ENCODE assay signal across 8 mouse cellular contexts in the genomic region with DNA sequence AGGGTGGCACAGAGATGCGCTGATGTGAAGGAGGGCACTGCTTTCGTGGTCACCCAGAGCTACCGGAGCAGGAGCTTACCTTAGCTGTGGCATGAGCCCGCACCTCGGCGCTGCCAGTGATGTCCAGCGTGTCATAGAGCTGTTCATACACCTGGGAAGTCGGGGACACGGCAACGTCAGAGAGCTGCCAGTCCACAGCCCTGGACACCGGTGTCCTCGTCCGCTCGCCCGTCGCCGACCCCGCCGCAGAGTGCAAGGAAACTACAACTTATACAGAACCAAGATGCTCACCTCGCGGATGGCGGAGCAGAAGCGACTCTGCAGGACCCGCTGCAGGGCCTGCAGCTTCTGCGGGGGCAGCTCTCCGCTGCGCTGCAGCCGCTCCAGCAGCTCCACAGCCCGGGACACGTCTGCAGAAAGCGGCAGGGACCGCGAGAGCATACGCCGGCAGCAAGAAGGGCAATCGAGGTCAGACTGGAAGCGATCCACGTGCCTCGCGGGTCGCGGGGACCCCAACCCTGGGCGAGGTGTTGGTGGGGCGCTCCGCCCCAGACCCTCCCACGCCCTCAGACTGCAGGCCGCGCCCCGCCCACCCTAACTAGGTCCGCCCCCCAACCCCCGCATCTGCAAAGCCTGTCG. TPM values are rescaled to one million over a fixed set of nuclear protein-coding genes. Genes with fewer than 3 reads are reported as not detected.
DNase-seq lines count a peak whose midpoint lies in the region; ATAC-seq and TF ChIP-seq lines count a peak whose summit lies in the region.

No protein-coding gene starts in this region.

- peak overlapping the region; percentile 97 for H3K4me2 ChIP-seq in intestine, embryonic 16.5 days (ENCODE audit: low read depth, low read length)

- no peaks in the 10 kb centered on the region for H3K9me3 ChIP-seq in intestine, embryonic 16.5 days (ENCODE audit: control insufficient read depth, low read length)

- H3K9ac ChIP-seq in intestine, embryonic 16.5 days (ENCODE audit: low read depth, low read length) = peak overlapping the region; percentile 65

- H3K27me3 ChIP-seq in spleen, adult 2 months (ENCODE audit: control insufficient read depth, insufficient read depth, low read length) = peaks cover 12% of the 10 kb centered on the region
- H3K27me3 ChIP-seq in intestine, embryonic 16.5 days (replicated peaks; ENCODE audit: control insufficient read depth, insufficient read depth, low read length) = peaks cover 26% of the 10 kb centered on the region

- no peak for TF ChIP-seq CTCF in spleen, adult 2 months (IDR thresholded peaks at IDR 0.05; ENCODE audit: extremely low read depth, insufficient read depth, insufficient read length, insufficient replicate concordance)
- no peak for TF ChIP-seq CTCF in olfactory bulb, adult 2 months (IDR thresholded peaks at IDR 0.05; ENCODE audit: insufficient read depth, low read depth, low read length)

- ATAC-seq in intestine, embryonic 16.5 days = peak; percentile 12

- H3K4me1 ChIP-seq in spleen, adult 2 months (ENCODE audit: control insufficient read depth, insufficient read depth, insufficient read length) = peaks cover 13% of the 10 kb centered on the region
- peaks cover 27% of the 10 kb centered on the region for H3K4me1 ChIP-seq in intestine, embryonic 16.5 days (ENCODE audit: control insufficient read depth, insufficient read depth, low read length)
- peaks cover 30% of the 10 kb centered on the region for H3K4me1 ChIP-seq in olfactory bulb, adult 2 months (ENCODE audit: control insufficient read depth, insufficient read depth, low read length)

- 12% methylated on average over 44 of the region's 52 CpGs for WGBS in spleen, adult 2 months
- 6% methylated on average over 52 of the region's 52 CpGs for WGBS in intestine, embryonic 16.5 days
- 7% methylated on average over 52 of the region's 52 CpGs for WGBS in olfactory bulb, adult 2 months

- peak; percentile 92 for DNase-seq in heart, adult 11 months
- no peak for DNase-seq in heart, adult 9 months (ENCODE audit: low spot score in 2 of 2)
- DNase-seq in spleen, adult 2 months (ENCODE audit: low read depth in 1 of 2, low spot score in 2 of 2) = no peak
- no peak for DNase-seq in spleen, postnatal 36 days (ENCODE audit: low spot score in 2 of 2)
- no peak for DNase-seq in adrenal gland, postnatal 10 days
- DNase-seq in thymus, postnatal 36 days = no peak

- no peak for TF ChIP-seq POLR2A in spleen, adult 2 months (IDR thresholded peaks at IDR 0.05; ENCODE audit: low read depth, low read length)
- TF ChIP-seq POLR2A in olfactory bulb, adult 2 months (IDR thresholded peaks at IDR 0.05; ENCODE audit: insufficient read depth, low read depth, low read length) = no peak; the same call in 1 of the 2 replicates

- H3K36me3 ChIP-seq in spleen, adult 2 months (ENCODE audit: control insufficient read depth, insufficient read depth, low read length) = peaks cover 1% of the 10 kb centered on the region; the same call in 1 of the 2 replicates
- peaks cover 3% of the 10 kb centered on the region; the same call in 1 of the 2 replicates for H3K36me3 ChIP-seq in intestine, embryonic 16.5 days (ENCODE audit: control insufficient read depth, insufficient read depth, low read length)

- peak overlapping the region; percentile 48 for H3K4me3 ChIP-seq in spleen, adult 2 months (ENCODE audit: extremely low read depth, insufficient read depth, insufficient read length)
- H3K4me3 ChIP-seq in intestine, embryonic 16.5 days (ENCODE audit: low read length) = peak overlapping the region; percentile 62
- H3K4me3 ChIP-seq in olfactory bulb, adult 2 months (ENCODE audit: insufficient read depth, low read depth, low read length) = peak overlapping the region; percentile 66

- H3K27ac ChIP-seq in spleen, adult 2 months (ENCODE audit: insufficient read depth, low read length) = no peak overlapping the region
- H3K27ac ChIP-seq in intestine, embryonic 16.5 days (ENCODE audit: low read length) = no peak overlapping the region
- H3K27ac ChIP-seq in olfactory bulb, adult 2 months (ENCODE audit: insufficient read depth, low read depth, low read length) = no peak overlapping the region

RNA-seq across cellular contexts. Expression of gene Lin7b, which starts 0.4 kb away (rescaled TPM):
- 0.90 and 2.1 TPM in 2 replicates for polyA plus RNA-seq in spleen, adult 2 months (2012; rRNA removed)
- 1.2 and 2.7 TPM in 2 replicates for polyA plus RNA-seq in intestine, embryonic 16.5 days (2015; fragmentation: Nextera tagmentation; extraction: Ambion mirVana)
- polyA plus RNA-seq in olfactory bulb, adult 2 months (2012; ENCODE audit: insufficient read depth, insufficient read length, low replicate concordance, missing spikeins) = not detected in 2 replicates
- 1 to 10 TPM in 1 of 2 experiments, under 1 TPM in 1; 0.90 to 2.9 TPM for total RNA-seq in adrenal gland, postnatal 10 days (2021)

RNA-seq across cellular contexts. Expression of gene Ppfia3, which starts 3.1 kb away (rescaled TPM):
- 0.22 and 0.27 TPM in 2 replicates for polyA plus RNA-seq in spleen, adult 2 months (2012; rRNA removed)
- 10.3 and 12.0 TPM in 2 replicates for polyA plus RNA-seq in intestine, embryonic 16.5 days (2015; fragmentation: Nextera tagmentation; extraction: Ambion mirVana)
- polyA plus RNA-seq in olfactory bulb, adult 2 months (2012; ENCODE audit: insufficient read depth, insufficient read length, low replicate concordance, missing spikeins) = not detected in 2 replicates
- 1 to 10 TPM; 1.9 to 3.0 TPM for total RNA-seq in adrenal gland, postnatal 10 days (2021)

RNA-seq across cellular contexts. Expression of gene Snrnp70, which starts 25.6 kb away (rescaled TPM):
- 273 and 277 TPM in 2 replicates for polyA plus RNA-seq in spleen, adult 2 months (2012; rRNA removed)
- polyA plus RNA-seq in intestine, embryonic 16.5 days (2015; fragmentation: Nextera tagmentation; extraction: Ambion mirVana) = 139 and 150 TPM in 2 replicates
- 1,039 and 1,720 TPM in 2 replicates for polyA plus RNA-seq in olfactory bulb, adult 2 months (2012; ENCODE audit: insufficient read depth, insufficient read length, low replicate concordance, missing spikeins)
- total RNA-seq in adrenal gland, postnatal 10 days (2021) = 100 to 1,000 TPM; 208 to 341 TPM

RNA-seq across cellular contexts. Expression of gene Hrc, which starts 34.9 kb away (rescaled TPM):
- 0.04 and 0.09 TPM in 2 replicates for polyA plus RNA-seq in spleen, adult 2 months (2012; rRNA removed)
- polyA plus RNA-seq in intestine, embryonic 16.5 days (2015; fragmentation: Nextera tagmentation; extraction: Ambion mirVana) = 0.86 and 1.4 TPM in 2 replicates
- not detected in 2 replicates for polyA plus RNA-seq in olfactory bulb, adult 2 months (2012; ENCODE audit: insufficient read depth, insufficient read length, low replicate concordance, missing spikeins)
- total RNA-seq in adrenal gland, postnatal 10 days (2021) = 10 to 100 TPM; 10.7 to 47.8 TPM

RNA-seq across cellular contexts. Expression of gene Kcna7, which starts 35.5 kb away (rescaled TPM):
- 0.04 and 0.05 TPM in 2 replicates for polyA plus RNA-seq in spleen, adult 2 months (2012; rRNA removed)
- 0.11 TPM in 1 of 2 replicates, not detected in the other for polyA plus RNA-seq in intestine, embryonic 16.5 days (2015; fragmentation: Nextera tagmentation; extraction: Ambion mirVana)
- polyA plus RNA-seq in olfactory bulb, adult 2 months (2012; ENCODE audit: insufficient read depth, insufficient read length, low replicate concordance, missing spikeins) = not detected in 2 replicates
- 1 to 10 TPM in 1 of 2 experiments, under 1 TPM in 1; 0.75 to 2.6 TPM for total RNA-seq in adrenal gland, postnatal 10 days (2021)
